Mouse (Mus musculus) spleen, adult 2 months (tissue): Measurements from ENCODE around the gene Cnn3.

Source experiments
- CTCF ChIP-seq: fragments of 200-500 bp; IDR thresholded peaks from 2 replicates; pipeline ENCODE4 v1.5.1; 2011; ENCODE audit warnings: mild to moderate bottlenecking, inconsistent platforms; ENCODE audit not compliant: insufficient read depth, insufficient read length, insufficient replicate concordance; ENCODE audit errors: extremely low read depth
- POLR2A ChIP-seq: fragments of 200-500 bp; IDR thresholded peaks from 2 replicates; pipeline ENCODE4 v1.6.1; 2011; ENCODE audit warnings: low read depth, low read length, inconsistent platforms

DNA sequence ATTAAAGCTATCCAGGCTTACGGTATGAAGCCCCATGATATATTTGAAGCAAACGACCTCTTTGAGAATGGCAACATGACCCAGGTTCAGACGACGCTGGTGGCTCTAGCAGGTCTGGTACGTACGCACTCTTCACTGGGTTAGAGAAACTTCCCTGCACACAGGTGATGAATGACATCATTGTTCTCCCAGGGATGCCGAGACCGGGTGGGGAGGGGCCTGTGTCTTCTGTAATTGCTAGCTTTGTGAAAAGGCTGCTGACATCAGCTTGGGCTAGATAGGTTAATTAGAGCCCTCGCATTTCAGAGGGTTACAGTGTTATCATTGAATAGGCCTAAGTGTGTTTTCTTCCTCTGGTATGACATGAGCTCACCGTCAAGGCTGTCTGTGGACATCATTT is 25.1 kb downstream of the Cnn3 start:
- TF ChIP-seq POLR2A (no peak), CTCF (no peak)
